Mouse (Mus musculus): ENCODE measurements at regions not wholly inside any gene's neighbourhood (a gene's known extent, or its start where the extent isn't known, plus 50 kb on each side); places are given as distances from the start of the nearest gene placed in this dataset.

DNA sequence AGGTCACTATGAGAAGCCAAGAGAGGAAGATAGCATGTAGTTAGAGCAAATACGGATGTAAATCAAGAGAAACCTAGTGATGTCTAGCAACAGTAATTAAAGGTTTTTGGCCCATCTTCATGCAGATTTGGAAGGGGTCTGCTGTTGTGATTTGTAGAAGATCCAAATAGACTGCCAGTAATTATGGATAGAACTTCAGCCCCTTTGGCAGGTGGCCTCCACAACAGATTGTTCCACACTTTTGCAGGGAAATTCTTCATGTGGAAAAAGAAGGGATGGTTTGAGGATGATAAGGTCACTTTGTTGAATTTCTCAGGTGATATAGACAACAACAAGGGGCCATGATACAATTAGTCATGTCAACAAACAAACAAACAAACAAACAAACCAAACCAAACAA lies 148.4 kb upstream of the Gnpda2 start:
- no peak for TF ChIP-seq MAZ (IDR thresholded peaks at IDR 0.05; ENCODE audit: low read depth, low read length)
- no peak for TF ChIP-seq CTCF (IDR thresholded peaks at IDR 0.05 in 2 of 3, conservative IDR thresholded peaks at IDR 0.05 in 1 of 3; ENCODE audit: control insufficient read depth in 1 of 3, insufficient read depth in 1 of 3, low read depth in 2 of 3, low read length in 3 of 3, poor library complexity in 1 of 3, severe bottlenecking in 1 of 3)
- TF ChIP-seq JUND (IDR thresholded peaks at IDR 0.05; ENCODE audit: low read depth, low read length) = no peak
- no peak for TF ChIP-seq USF2 (IDR thresholded peaks at IDR 0.05; ENCODE audit: borderline replicate concordance in 1 of 2, insufficient read depth in 1 of 2, low read depth in 1 of 2, low read length in 2 of 2)
- TF ChIP-seq MAX (IDR thresholded peaks at IDR 0.05; ENCODE audit: low read length) = no peak
- no peak for TF ChIP-seq POLR2A (IDR thresholded peaks at IDR 0.05; ENCODE audit: control insufficient read depth in 1 of 2, insufficient read depth in 1 of 2, low read depth in 1 of 2, low read length in 2 of 2, poor library complexity in 1 of 2)
- TF ChIP-seq ELF1 (IDR thresholded peaks at IDR 0.05; ENCODE audit: low read depth, low read length) = no peak
- no peak for TF ChIP-seq TAL1 (IDR thresholded peaks at IDR 0.05; ENCODE audit: low read length)
- no peak for TF ChIP-seq MYC (IDR thresholded peaks at IDR 0.05; ENCODE audit: low read depth, low read length)
- TF ChIP-seq HCFC1 (IDR thresholded peaks at IDR 0.05; ENCODE audit: low read depth, low read length) = no peak
